In the genomic region with DNA sequence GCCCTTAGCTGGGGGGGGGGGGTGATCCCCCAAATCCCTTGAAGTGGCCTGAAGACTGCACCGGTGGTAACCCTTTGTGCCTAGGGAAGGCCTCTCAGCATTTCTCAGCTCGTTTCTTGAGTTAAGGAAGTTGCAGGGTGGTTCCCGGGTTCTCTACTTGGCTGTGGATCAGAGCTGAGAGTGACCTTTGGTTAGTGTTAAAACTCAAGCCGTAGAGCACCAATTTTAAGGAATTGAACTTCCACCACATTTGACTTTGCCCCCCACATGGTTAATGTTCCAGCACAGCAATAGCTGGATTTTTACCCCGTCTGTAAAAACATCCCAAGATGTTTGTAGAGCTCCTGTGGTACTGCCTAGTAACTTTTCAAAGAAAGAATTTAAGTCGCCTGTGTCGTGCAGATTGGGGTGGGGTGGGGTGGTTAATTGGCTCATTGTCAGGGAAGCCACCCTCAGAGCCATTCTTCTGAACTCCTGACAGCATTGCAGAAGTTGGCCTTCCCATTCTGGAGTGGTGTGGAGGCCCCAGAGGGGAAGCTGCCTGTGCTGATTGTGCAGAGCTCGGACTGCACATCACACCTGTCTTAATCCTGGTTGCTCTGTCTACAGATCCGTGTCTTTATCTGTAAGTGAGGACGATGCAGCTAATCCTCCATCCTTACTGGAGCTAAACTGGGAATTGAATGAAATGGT, we compare ENCODE assay signal across 8 mouse cellular contexts. TPM values are rescaled to one million over a fixed set of nuclear protein-coding genes. Genes with fewer than 3 reads are reported as not detected.
A peak's percentile ranks its signal among the peaks of the same experiment; 100 is the strongest.
DNase-seq lines count a peak whose midpoint lies in the region; ATAC-seq and TF ChIP-seq lines count a peak whose summit lies in the region.

No protein-coding gene starts in this region.

- H3K9ac ChIP-seq in ES-Bruce4 (ENCODE audit: low read depth, poor library complexity, severe bottlenecking), result peak overlapping the region; percentile 87
- peak overlapping the region; percentile 71 for H3K9ac ChIP-seq in hindbrain, postnatal 0 days (replicated peaks; ENCODE audit: low read length)
- H3K9ac ChIP-seq in liver, embryonic 15.5 days, result 0 out of 2 replicates have a peak overlapping the region, but pooled peaks have one; percentile 85

- peak overlapping the region; percentile 88 for H3K4me3 ChIP-seq in ES-Bruce4 (ENCODE audit: low read depth, low read length)
- H3K4me3 ChIP-seq in hindbrain, postnatal 0 days (ENCODE audit: low read length), result peak overlapping the region; percentile 79
- peak overlapping the region; percentile 86 for H3K4me3 ChIP-seq in liver, embryonic 15.5 days (replicated peaks)

- ATAC-seq in hindbrain, postnatal 0 days, result no peak
- no peak for ATAC-seq in liver, embryonic 15.5 days (ENCODE audit: insufficient read depth)

- H3K9me3 ChIP-seq in ES-Bruce4 (replicated peaks; ENCODE audit: control insufficient read depth, insufficient read depth, low read length, poor library complexity, severe bottlenecking), result no peaks in the 10 kb centered on the region
- no peaks in the 10 kb centered on the region for H3K9me3 ChIP-seq in hindbrain, postnatal 0 days (ENCODE audit: low read length)
- H3K9me3 ChIP-seq in liver, embryonic 15.5 days (replicated peaks), result no peaks in the 10 kb centered on the region

- peak overlapping the region; percentile 97 for H3K27ac ChIP-seq in ES-Bruce4 (ENCODE audit: insufficient read depth, low read length)
- peak overlapping the region; percentile 87; the same call in 1 of the 2 replicates for H3K27ac ChIP-seq in hindbrain, postnatal 0 days
- H3K27ac ChIP-seq in liver, embryonic 15.5 days (replicated peaks), result peak overlapping the region; percentile 87

- H3K36me3 ChIP-seq in ES-Bruce4 (ENCODE audit: control insufficient read depth, insufficient read depth, low read length, poor library complexity, severe bottlenecking), result peaks cover 36% of the 10 kb centered on the region
- H3K36me3 ChIP-seq in hindbrain, postnatal 0 days (ENCODE audit: insufficient read depth, low read length), result peaks cover 8% of the 10 kb centered on the region; the same call in 1 of the 2 replicates
- peaks cover 19% of the 10 kb centered on the region for H3K36me3 ChIP-seq in liver, embryonic 15.5 days (replicated peaks)

- no peaks in the 10 kb centered on the region for H3K27me3 ChIP-seq in ES-Bruce4 (ENCODE audit: control insufficient read depth, insufficient read depth, low read length, poor library complexity, severe bottlenecking)
- H3K27me3 ChIP-seq in hindbrain, postnatal 0 days (ENCODE audit: insufficient read depth, low read length), result no peaks in the 10 kb centered on the region
- H3K27me3 ChIP-seq in liver, embryonic 15.5 days, result no peaks in the 10 kb centered on the region

- TF ChIP-seq EP300 in ES-Bruce4 (IDR thresholded peaks at IDR 0.05; ENCODE audit: insufficient read depth, low read depth, low read length), result peak; percentile 95

- DNase-seq in adipocyte (ENCODE audit: low spot score), result peak; percentile 51
- DNase-seq in hindbrain, postnatal 0 days (ENCODE audit: low spot score), result no peak
- no peak for DNase-seq in right cerebral cortex, postnatal 4 days
- DNase-seq in thymus, postnatal 14 days, result no peak
- no peak for DNase-seq in cerebellum, adult 11 months
- DNase-seq in adrenal gland, postnatal 10 days, result no peak

- WGBS in hindbrain, postnatal 0 days, result 36% methylated on average over 10 of the region's 10 CpGs
- WGBS in liver, embryonic 15.5 days (ENCODE audit: insufficient replicate concordance), result 33% methylated on average over 10 of the region's 10 CpGs

- H3K4me1 ChIP-seq in ES-Bruce4 (ENCODE audit: control insufficient read depth, insufficient read depth, low read length), result peaks cover 6% of the 10 kb centered on the region
- H3K4me1 ChIP-seq in hindbrain, postnatal 0 days (ENCODE audit: insufficient read depth, low read length), result peaks cover 16% of the 10 kb centered on the region; the same call in 1 of the 2 replicates
- H3K4me1 ChIP-seq in liver, embryonic 15.5 days (replicated peaks), result peaks cover 51% of the 10 kb centered on the region

- no peak for TF ChIP-seq POLR2A in ES-Bruce4 (IDR thresholded peaks at IDR 0.05; ENCODE audit: insufficient read depth, low read length)

- peak overlapping the region; percentile 96 for H3K4me2 ChIP-seq in hindbrain, postnatal 0 days (ENCODE audit: low read depth, low read length)
- H3K4me2 ChIP-seq in liver, embryonic 15.5 days, result peak overlapping the region; percentile 94

- TF ChIP-seq CTCF in ES-Bruce4 (IDR thresholded peaks at IDR 0.05; ENCODE audit: low read depth, low read length), result no peak
- TF ChIP-seq CTCF in hindbrain, postnatal 0 days (IDR thresholded peaks at IDR 0.05; ENCODE audit: low read depth), result no peak

RNA-seq across cellular contexts. Expression of gene Tbc1d13, which starts 1.5 kb away (rescaled TPM):
- 171 and 173 TPM in 2 replicates for polyA plus RNA-seq in ES-Bruce4 (2011; ENCODE audit: insufficient read depth, insufficient read length, low read depth, missing spikeins)
- 106 and 109 TPM in 2 replicates for total RNA-seq in hindbrain, postnatal 0 days (2014; rRNA removed)
- 9.4 and 10.8 TPM in 2 replicates for polyA plus RNA-seq in hindbrain, postnatal 0 days (2015; fragmentation: Nextera tagmentation; extraction: Ambion mirVana)
- 2.0 and 2.6 TPM in 2 replicates for polyA plus RNA-seq in liver, embryonic 15.5 days (2015; fragmentation: Nextera tagmentation; extraction: Ambion mirVana)
- 10 to 100 TPM; 47.2 to 64.0 TPM for total RNA-seq in adrenal gland, postnatal 10 days (2021)

RNA-seq across cellular contexts. Expression of gene Zer1, which starts 10.7 kb away (rescaled TPM):
- polyA plus RNA-seq in ES-Bruce4 (2011; ENCODE audit: insufficient read depth, insufficient read length, low read depth, missing spikeins), result 33.8 and 35.1 TPM in 2 replicates
- total RNA-seq in hindbrain, postnatal 0 days (2014; rRNA removed), result 77.6 and 99.2 TPM in 2 replicates
- 14.0 and 14.6 TPM in 2 replicates for polyA plus RNA-seq in hindbrain, postnatal 0 days (2015; fragmentation: Nextera tagmentation; extraction: Ambion mirVana)
- 2.4 and 2.5 TPM in 2 replicates for polyA plus RNA-seq in liver, embryonic 15.5 days (2015; fragmentation: Nextera tagmentation; extraction: Ambion mirVana)
- 10 to 100 TPM; 29.9 to 45.4 TPM for total RNA-seq in adrenal gland, postnatal 10 days (2021)

RNA-seq across cellular contexts. Expression of gene Endog, which starts 36.2 kb away (rescaled TPM):
- 6.5 and 8.0 TPM in 2 replicates for polyA plus RNA-seq in ES-Bruce4 (2011; ENCODE audit: insufficient read depth, insufficient read length, low read depth, missing spikeins)
- 63.7 and 64.1 TPM in 2 replicates for total RNA-seq in hindbrain, postnatal 0 days (2014; rRNA removed)
- polyA plus RNA-seq in hindbrain, postnatal 0 days (2015; fragmentation: Nextera tagmentation; extraction: Ambion mirVana), result 42.2 and 42.7 TPM in 2 replicates
- 17.9 and 22.1 TPM in 2 replicates for polyA plus RNA-seq in liver, embryonic 15.5 days (2015; fragmentation: Nextera tagmentation; extraction: Ambion mirVana)
- total RNA-seq in adrenal gland, postnatal 10 days (2021), result 10 to 100 TPM; 55.6 to 58.2 TPM

RNA-seq across cellular contexts. Expression of gene Zdhhc12, which starts 41.6 kb away (rescaled TPM):
- polyA plus RNA-seq in ES-Bruce4 (2011; ENCODE audit: insufficient read depth, insufficient read length, low read depth, missing spikeins), result 39.0 and 41.2 TPM in 2 replicates
- total RNA-seq in hindbrain, postnatal 0 days (2014; rRNA removed), result 25.4 and 35.0 TPM in 2 replicates
- 30.2 and 32.2 TPM in 2 replicates for polyA plus RNA-seq in hindbrain, postnatal 0 days (2015; fragmentation: Nextera tagmentation; extraction: Ambion mirVana)
- polyA plus RNA-seq in liver, embryonic 15.5 days (2015; fragmentation: Nextera tagmentation; extraction: Ambion mirVana), result 19.3 and 20.6 TPM in 2 replicates
- 10 to 100 TPM; 14.9 to 19.0 TPM for total RNA-seq in adrenal gland, postnatal 10 days (2021)

RNA-seq across cellular contexts. Expression of gene Spout1, which starts 43.2 kb away (rescaled TPM):
- polyA plus RNA-seq in ES-Bruce4 (2011; ENCODE audit: insufficient read depth, insufficient read length, low read depth, missing spikeins), result 45.9 and 50.5 TPM in 2 replicates
- 32.6 and 48.2 TPM in 2 replicates for total RNA-seq in hindbrain, postnatal 0 days (2014; rRNA removed)
- polyA plus RNA-seq in hindbrain, postnatal 0 days (2015; fragmentation: Nextera tagmentation; extraction: Ambion mirVana), result 52.6 and 56.1 TPM in 2 replicates
- 24.9 and 27.3 TPM in 2 replicates for polyA plus RNA-seq in liver, embryonic 15.5 days (2015; fragmentation: Nextera tagmentation; extraction: Ambion mirVana)
- 10 to 100 TPM; 18.1 TPM for total RNA-seq in adrenal gland, postnatal 10 days (2021)

Comparison
In these comparisons a context has a peak if more than half of its experiments do, and no peak if none do; other contexts are left out.
1. RNA of gene Tbc1d13, which starts 1.5 kb away (polyA plus RNA-seq): 171 to 173 TPM in ES-Bruce4; 9.4 to 10.8 TPM in hindbrain, postnatal 0 days and 2.0 to 2.6 TPM in liver, embryonic 15.5 days; every median in the first group is over 10 times any median in the second.
2. Peak in every context shown above with its lines, with median percentiles within 50 percentile points of each other: H3K27ac ChIP-seq, H3K4me3 ChIP-seq and H3K9ac ChIP-seq.